Mouse (Mus musculus) cortical plate, adult 2 months (tissue): Measurements from ENCODE around the gene Nudt1.
"Not testable (repeated sequence)": the region's sequence is repeated elsewhere in the genome, so short reads cannot be mapped to it uniquely, and the experiment has no call there.

Experiments used
- CTCF ChIP-seq: fragments of 200-500 bp; IDR thresholded peaks from 2 replicates; pipeline ENCODE4 v1.5.1; 2011; ENCODE audit warnings: mild to moderate bottlenecking, control low read depth, low read length; ENCODE audit not compliant: insufficient read depth; ENCODE audit errors: extremely low read depth
- POLR2A ChIP-seq: fragments of 200-500 bp; IDR thresholded peaks from 2 replicates; pipeline ENCODE4 v1.6.1; 2011; ENCODE audit warnings: mild to moderate bottlenecking, low read length, control low read depth; ENCODE audit not compliant: insufficient read depth; ENCODE audit errors: extremely low read depth

DNA sequence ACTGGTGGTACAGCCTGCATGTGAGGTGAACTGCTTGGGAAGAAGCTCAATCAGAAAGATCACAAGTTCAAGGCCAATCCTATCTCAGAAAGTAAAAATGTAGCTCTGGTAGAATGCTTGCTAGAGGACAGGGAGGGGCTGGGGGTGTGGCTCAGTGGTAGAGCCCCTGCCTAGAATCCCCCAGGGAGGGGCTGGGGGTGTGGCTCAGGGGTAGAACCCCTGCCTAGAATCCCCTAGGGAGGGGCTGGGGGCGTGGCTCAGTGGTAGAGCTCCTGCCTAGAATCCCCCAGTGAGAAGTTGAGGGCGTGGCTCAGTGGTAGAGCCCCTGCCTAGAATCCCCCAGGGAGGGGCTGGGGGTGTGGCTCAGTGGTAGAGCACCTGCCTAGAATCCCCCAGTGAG is 46.7 kb downstream of the Nudt1 start:
- not testable (repeated sequence) for TF ChIP-seq CTCF, POLR2A
